Mouse (Mus musculus) effector memory CD4-positive, alpha-beta T cell, adult 7 months (primary cell): ENCODE data around the gene Ak9. TPM values are rescaled to one million over a fixed set of nuclear protein-coding genes. Genes with fewer than 3 reads are reported as not detected.

Source experiments
- polyA plus RNA-seq: library from polyadenylated mRNA; unstranded; fragments of 100-300 nt; shearing (Covaris generic); gene quantifications from one replicate; pipeline ENCODE4 v1.2.1, GENCODE M21; 2017

The Ak9 gene
- polyA plus RNA-seq = not detected

DNA sequence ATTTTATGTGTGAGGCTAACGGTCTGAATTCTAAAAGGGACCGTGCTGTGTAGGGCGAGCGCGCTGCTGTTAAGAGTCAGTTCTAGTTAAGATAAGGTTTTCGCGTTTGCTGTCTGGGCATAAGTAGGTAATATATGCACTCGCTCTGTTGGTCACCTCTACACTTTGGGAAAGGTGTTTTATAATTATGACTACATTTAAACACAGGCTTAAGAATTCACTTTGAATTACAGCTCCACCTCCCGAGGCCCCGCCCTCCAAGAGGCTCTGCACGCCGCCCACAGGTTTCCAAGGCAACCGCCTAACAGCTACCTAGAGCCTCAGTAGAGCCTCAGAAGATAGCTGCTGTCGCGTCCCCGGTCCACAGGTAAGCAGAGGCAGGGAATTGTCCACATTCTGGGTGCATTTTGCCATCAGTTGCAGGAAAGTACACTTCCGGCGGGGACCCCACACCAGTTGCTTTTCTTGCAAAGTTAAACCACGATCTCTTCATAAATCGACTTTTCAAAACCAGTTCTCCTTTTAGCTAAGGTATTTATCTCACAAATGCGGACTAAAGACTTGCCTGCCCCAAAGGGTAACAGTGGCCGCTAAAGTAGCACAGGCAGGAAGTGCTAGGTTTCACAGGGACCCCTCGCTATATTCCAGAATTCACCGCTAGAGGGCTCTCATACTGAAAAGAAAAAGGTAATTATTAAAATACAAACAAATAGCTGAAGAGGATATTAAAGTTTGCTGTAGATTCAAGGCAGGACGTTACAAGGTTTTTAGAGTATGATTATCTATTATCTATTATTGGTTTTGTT lies at the start of gene Ak9:
Ak9 (plus strand) TSS at position 342 of the 806 bp plus-strand sequence.

GRCm38 (mm10) chr10:41302689-41303431 lies 920 bp upstream of the Ak9 start, which contains the start of gene Fig4:
Gene Fig4 (minus strand): TSS chr10:41303260.

DNA sequence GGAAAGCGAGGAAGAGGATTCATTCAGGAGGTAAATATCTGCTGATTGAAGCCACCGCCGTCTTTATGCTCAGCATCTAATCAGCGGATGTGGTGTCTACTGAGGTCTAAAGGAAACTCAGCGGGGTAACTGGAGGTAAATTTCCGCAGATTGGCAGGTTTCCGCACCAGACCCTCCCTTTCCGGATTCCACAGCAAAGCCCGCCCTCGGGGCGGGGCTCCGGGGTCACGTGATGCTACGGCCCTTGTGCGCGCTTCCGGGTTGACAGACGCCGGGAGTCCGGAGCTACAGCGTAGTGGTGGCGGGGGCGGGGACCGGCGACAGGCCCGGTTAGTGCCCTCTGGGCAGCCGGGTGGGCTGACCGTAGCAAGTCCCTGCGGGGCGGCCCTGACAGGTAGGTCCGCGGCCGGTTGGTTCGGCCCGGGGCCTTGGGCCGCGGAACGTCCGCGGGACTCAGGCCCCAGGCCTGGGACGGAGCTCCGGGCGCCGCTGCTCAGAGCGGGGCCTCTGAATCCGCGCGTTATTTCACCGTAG lies 146.4 kb downstream of the Ak9 start, which contains the start of gene Zbtb24:
Zbtb24 (plus strand) TSS at position 247 of the 534 bp plus-strand sequence.

GRCm38 (mm10) chr10:41476171-41477017 lies 172.6 kb downstream of the Ak9 start, which contains the start of gene Mical1:
Gene Mical1 (plus strand): TSS chr10:41476314.

Other genes with a start within 250 kb of the Ak9 start
- gene Gpr6, start 231.7 kb upstream of the Ak9 start, polyA plus RNA-seq = not detected
- gene Fig4, start 720 bp upstream of the Ak9 start, polyA plus RNA-seq = 16.0 TPM
- 32.4 TPM for gene Zbtb24, start 146.4 kb downstream of the Ak9 start, polyA plus RNA-seq
- gene Mical1, start 172.3 kb downstream of the Ak9 start, polyA plus RNA-seq = 167 TPM
- 28.2 TPM for gene Smpd2, start 186.4 kb downstream of the Ak9 start, polyA plus RNA-seq
- gene Ppil6, start 186.5 kb downstream of the Ak9 start, polyA plus RNA-seq = not detected
- gene Cd164, start 215.4 kb downstream of the Ak9 start, polyA plus RNA-seq = 253 TPM